Mouse (Mus musculus): ENCODE measurements around the gene Dhx40.
"Not testable (repeated sequence)": the region's sequence is repeated elsewhere in the genome, so short reads cannot be mapped to it uniquely, and the experiment has no call there.

Gene Dhx40

DNA sequence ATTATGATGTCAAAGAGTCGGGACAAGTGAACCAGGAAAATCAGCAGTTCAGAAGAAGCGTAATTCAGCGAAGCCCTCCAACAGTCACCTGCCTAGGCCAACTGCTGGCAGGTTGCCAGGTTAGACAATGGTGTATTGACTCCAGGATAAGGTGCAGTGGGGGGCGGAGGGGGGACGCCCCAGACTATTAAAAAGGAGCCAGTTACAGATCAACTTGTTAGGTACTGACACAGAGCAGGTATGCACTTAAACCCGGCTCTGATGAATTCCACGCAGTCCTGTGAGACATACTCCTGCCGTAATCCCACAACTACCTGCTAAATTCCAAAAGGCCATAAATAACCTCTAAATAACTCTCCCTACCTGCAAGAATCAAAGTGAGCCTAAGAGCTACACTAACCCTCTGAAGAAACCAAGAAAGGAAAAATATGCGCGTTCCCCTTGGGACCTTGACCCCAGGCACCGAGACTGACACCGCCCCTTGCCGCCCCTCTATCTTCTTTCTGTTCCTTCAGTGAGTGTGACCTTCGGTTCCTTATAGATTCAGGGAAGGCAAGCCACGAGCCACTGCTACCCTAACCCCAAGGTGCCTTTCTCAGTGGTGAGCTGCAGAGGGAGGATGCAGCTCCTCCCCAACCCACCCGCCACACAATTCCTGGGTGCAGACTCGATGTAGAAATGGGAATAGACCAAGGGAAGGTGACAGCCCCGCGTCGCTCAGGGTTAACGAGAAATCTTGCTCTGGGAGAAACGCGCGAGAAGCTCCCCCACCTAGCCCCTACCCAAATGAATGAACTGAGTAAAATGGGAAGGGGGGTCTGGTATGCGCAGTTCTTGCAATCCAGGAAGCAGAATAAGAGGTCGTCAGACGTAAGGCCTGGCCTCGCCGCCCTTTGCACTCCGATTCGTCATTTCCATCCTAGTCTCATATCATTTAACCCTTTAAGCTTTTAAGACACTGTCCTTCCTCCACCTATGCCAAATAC is 51.1 kb downstream of the Dhx40 start:
- in situ Hi-C loops (cut with MboI; ENCODE audit: low sequenced_read_pairs) = no loop called here

DNA sequence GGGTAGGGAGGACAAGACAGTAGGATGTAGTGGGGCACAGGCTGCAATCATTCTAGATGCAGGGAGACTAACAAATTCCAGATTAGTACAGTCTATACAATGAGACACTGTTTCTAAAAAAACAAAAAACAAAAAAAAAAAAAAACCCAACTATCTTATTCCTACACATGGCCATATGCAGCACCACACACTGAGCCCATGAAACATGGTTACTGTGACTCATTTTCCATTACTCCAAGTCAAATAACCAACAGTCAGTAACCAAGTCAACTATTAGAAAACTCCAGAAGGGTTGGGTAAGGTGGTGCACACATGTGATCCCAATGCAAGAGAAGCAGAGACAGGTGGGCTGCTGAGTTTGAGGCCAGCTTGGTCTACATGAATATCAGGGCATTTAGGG is 55.1 kb downstream of the Dhx40 start:
- in situ Hi-C loops (cut with MboI; ENCODE audit: low sequenced_read_pairs) = no loop called here

DNA sequence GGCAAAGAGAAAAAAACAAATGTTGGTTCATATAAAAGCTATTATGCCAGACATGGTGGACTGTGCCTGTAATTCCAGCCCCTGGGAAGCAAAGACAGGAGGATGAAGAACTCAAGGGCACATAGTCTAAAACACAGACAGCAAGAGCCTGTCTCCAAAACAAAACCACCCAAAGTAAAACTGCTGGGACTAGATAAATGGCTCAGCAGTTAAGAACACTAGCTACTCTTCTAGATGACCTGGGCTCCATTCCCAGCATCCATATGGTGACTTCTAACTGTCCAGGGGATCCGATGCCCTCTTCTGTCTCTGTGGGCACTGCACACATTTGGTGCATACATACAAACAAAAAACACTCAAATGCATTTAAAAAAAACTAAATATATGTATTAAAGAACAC is 56.5 kb downstream of the Dhx40 start:
- in situ Hi-C loops (cut with MboI; ENCODE audit: low sequenced_read_pairs) = no loop called here

DNA sequence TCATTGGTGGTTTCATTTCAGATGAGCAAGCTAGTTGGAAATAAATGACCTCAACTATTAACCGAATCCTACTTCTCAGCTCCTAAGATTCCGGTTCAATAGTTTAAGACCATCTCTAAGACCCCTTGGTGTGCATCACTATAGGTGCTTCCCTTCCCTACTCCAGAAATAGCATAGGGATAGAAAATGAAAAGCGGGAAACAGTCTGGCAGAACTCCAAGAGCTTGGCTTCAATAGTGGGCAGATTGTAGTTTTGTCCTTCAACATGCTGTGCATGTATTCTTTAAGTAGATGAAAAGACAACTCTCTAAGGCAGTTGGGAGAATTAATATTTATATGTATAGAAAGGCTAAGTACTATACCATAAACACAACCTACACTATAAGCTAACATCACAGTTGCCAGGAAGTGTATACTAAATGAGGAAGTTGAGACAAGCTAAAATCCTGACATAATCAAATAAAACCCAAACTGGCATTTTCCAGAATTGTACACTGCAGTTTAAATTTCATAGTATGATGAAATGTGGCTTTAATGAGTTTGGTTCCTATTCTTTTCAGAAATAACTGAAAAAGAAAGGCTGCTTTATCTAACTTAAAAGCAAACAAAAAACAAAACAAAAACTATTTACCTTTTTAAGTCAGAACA is 57.6 kb downstream of the Dhx40 start:
- in situ Hi-C loops (cut with MboI; ENCODE audit: low sequenced_read_pairs) = no loop called here

DNA sequence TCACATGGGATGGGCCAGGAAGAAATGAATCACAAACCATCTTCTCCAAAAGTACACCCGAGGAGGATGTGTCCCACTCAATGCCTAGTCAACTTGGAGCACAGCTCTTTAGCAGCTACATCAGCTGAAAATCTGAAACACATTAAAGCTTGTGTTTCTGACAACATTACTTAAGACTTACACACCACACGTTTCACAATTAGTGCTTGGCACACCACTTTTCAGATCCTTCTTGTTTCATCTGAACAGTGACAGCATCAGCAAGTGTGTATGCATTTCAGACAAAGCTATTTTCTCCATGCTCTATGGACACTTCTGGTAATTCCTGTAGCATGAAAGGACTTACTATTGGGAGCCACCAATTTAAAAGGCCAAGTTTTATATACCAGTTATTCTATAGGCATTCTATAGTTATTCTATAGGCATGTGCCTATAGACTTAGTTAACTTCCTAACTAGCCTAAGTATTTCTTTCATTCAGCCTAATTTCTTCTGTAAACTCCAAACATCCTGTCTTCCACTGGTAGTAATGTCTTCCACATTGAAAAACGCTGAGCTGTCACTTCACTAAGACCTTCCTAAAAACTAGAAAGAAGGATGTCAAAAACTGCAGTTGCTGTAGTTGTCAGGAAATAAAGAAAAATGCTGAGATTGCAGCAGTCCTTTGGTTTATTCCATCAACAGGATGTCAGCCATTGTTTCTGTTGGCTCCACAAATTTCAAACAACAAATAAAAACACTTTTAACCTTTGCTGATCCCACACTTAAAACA is 61.7 kb downstream of the Dhx40 start:
- in situ Hi-C loops (cut with MboI; ENCODE audit: low sequenced_read_pairs) = no loop called here

DNA sequence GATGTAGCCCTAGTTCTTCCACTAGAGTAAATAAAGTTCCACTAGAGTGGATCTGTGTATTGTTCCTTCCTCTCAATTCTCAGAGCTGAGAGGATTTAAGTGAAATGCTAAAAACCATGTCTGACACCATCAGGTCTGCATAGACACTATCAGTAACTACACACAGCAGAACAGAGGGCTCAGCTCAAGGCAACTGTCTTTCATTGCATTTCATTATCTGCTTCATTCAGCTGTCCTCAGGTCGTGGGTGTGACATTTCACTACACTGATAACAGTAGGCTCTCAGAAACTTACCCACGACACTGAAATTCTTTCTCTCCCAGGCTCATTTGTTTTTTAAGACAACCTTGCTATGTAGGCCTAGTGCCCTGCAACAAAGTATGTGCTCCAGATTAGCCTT is 64.9 kb downstream of the Dhx40 start:
- in situ Hi-C loops (cut with MboI; ENCODE audit: low sequenced_read_pairs) = no loop called here

DNA sequence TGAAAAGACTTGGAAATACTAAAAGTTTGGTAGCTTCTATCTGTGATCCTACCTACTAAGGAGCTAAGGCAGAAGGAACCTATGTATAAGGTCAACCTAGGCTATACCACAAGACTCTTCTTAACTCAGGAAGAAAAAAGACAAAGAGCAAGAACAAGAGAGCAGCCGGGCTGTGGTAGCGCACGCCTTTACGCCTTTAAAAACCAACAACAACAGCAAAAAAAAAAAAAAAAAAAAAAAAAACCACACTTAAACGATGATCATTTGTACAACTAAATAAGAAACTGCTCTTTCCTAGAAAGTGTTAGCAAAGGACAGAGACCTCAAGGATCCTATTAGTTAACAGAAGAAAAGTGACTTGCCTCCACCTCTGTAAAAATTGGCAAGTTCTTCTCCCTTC is 66.0 kb downstream of the Dhx40 start:
- in situ Hi-C loops (cut with MboI; ENCODE audit: low sequenced_read_pairs) = no loop called here

DNA sequence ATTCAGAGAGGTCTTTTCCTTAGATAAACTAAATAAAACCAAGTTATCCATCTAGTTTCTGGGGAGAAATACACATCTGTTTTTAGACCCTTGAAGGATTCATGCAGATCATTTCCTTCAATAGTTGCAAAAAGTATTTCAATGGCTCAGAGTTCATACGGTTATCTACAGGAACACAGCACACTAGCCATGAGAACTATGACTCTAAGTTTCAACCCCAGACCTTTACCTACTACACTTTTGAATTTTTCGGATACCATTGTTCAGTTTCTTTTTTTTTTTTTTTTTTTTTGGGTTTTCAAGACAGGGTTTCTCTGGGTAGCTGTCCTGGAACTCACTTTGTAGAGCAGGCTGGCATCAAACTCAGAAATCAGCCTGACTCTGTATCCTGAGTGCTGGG is 68.1 kb downstream of the Dhx40 start:
- in situ Hi-C loops (cut with MboI; ENCODE audit: low sequenced_read_pairs) = no loop called here

DNA sequence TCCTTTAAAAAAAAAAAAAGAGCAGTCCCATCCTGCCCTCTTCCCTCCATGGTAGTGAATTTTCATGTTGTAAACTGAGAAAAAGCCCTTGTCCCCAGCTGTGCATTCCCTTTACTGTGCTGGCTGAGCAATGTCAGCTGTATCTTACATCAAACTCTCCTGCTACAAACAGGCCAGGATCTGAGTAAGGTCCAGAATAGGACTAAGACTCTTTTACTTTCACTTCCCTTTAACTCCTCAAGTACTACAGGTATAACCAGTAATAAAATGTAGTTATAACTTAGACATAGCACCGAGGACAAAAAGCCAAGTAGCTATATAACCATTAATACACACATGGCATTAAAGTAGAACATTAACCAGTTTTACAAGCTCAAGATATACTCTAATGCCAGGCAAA is 68.6 kb downstream of the Dhx40 start:
- in situ Hi-C loops (cut with MboI; ENCODE audit: low sequenced_read_pairs) = no loop called here

DNA sequence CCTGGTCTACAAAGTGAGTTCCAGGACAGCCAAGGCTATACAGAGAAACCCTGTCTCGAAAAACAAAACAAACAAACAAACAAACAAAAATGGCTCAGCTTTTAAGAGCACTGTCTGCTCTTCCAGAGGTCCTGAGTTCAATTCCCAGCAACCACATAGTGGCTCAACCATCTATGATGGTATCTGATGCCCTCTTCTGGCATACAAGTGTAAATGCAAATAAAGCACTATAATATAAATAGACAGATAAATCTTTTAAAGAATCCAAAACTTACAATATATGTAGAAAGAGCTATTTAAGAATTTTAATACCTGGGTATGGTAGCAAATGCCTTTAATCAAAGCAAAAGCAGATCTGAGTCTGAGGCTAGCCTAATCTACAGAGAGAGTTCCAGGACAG is 69.2 kb downstream of the Dhx40 start:
- in situ Hi-C loops (cut with MboI; ENCODE audit: low sequenced_read_pairs) = not testable (repeated sequence)

DNA sequence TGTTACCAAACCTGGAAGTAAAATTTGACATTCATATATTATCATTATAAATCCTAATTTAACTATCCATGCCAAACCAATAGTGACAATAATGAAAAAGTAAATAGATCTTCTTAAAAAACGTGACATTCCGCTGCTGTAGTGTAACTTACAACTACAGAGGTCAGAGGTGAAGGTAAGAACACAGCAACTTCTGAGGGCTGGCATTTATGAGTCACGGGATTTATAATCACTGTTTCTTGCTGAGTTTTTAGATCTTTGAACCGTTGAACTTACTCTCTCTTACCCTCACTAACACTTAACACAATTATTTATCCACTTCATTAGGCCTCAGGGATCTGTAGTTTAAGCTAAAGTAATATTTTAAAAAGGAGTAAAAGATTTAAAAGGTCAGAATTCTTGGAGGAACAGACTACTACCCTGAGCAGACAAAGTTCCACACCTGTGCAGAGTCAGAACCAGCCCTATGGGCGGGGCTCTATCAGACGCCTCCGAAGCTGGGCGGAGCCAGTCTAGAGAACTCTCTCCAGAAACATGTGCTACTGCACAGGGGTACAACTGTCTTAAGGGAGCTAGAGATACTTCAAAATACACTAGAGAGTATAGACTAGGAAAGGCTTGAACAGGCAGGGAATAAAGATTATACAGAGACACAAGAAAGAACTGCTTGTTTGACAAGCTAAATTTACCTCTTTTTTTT is 70.1 kb downstream of the Dhx40 start:
- in situ Hi-C loops (cut with MboI; ENCODE audit: low sequenced_read_pairs) = no loop called here

DNA sequence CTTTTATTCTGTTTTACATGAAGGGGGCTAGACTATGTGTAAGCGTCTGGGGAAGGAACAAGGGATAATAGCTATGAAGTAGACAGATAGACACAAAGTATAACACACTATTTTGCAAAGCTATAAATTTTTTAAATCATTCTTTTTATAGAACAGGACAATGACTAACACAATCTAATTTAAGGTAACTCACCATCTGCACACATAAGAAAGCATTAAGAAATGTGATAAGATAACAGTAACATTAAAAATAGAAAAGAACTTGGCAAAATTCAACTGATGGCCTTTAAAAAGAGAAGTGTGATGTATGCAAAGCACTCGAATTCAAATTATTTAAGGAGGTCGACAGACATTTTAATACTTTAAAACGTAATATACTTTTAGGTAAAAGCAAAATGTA is 72.6 kb downstream of the Dhx40 start:
- in situ Hi-C loops (cut with MboI; ENCODE audit: low sequenced_read_pairs) = no loop called here

DNA sequence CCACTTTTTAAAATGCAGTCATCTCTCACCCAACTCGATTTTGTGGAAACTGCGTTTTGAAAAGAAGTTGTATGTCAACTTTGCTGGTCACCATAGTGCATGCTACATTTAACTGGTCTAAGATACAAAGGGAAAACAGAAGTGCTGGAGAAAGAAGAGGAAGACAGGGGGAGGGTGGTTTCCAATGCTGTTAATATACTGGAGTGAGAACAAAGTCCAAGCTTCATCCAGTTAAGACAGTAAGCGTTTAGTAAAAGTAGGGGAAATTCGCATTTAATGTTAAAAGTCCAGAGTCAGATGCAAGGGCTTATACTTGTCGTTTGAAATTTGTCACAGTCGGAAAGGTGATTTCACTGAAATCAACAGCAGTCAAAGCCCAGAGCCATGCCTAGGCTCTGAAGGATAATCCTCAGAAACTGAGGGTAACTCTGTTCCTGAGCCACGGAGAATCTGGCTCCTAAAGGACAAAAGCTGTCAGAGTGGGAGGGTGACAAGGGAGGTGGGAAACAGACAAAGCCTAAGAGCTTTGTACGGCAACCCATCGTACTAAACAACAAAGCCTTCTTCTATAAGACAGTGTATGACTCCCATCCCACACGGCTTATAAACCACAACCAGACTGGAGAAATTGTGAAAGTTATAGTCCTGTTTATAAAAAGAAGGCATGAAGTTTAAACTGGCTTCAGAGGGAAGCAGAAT is 73.2 kb downstream of the Dhx40 start:
- in situ Hi-C loops (cut with MboI; ENCODE audit: low sequenced_read_pairs) = no loop called here

DNA sequence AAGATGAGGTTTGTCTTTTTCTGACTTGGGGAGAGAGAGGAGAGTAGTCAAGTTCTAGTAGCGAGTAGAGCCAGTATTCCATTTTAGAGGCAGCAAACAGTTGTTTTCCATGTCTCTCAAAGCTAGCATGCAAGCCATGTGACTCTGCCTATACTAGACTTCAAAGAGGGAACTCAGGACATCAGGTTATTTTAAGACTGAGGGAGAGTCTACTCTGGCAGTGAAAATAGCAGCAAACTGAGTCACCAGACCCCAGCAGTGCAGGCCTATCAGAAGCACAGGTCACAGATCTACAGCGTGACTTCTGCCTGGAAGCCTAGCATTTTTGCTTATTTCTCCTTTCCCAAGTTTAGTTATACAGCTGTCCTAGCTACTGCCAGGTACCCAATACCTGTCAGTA is 76.1 kb downstream of the Dhx40 start:
- in situ Hi-C loops (cut with MboI; ENCODE audit: low sequenced_read_pairs) = no loop called here

DNA sequence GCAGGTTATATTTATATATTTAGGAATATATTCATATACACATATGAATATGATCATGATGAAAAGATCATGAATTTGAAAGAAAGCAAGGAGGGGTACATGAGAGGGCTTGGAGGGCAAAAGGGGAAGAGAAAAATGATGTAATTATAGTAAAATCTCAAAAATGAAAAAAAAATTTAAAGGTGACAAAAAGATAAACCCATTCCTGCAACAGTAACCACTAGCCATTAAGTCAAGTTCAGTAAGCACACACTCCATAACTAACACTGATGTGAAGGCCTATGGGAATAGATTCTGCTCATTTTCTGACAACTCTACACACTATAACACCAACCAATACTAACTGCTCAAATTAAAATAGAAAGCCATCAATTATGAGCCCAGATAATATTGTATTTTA is 81.9 kb downstream of the Dhx40 start:
- in situ Hi-C loops (cut with MboI; ENCODE audit: low sequenced_read_pairs) = no loop called here

DNA sequence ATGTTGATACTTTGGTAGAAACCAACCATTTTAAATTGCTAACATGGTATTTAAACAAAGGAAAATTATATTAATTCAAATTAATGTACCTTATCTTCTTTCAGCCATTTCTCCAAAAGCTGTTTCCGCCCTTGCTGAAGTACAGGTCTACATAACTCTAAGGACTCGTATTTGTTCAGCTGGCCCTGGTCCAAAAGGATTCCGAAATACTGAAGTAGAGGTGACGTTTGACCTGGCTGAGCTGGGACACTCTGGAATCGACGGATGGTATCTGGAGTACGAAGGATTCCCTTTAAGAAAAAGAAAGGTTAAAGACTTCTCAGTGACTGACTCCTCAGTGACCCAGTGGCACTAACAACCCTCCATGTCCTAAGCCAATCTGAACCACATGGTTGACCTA is 82.6 kb downstream of the Dhx40 start:
- in situ Hi-C loops (cut with MboI; ENCODE audit: low sequenced_read_pairs) = no loop called here

DNA sequence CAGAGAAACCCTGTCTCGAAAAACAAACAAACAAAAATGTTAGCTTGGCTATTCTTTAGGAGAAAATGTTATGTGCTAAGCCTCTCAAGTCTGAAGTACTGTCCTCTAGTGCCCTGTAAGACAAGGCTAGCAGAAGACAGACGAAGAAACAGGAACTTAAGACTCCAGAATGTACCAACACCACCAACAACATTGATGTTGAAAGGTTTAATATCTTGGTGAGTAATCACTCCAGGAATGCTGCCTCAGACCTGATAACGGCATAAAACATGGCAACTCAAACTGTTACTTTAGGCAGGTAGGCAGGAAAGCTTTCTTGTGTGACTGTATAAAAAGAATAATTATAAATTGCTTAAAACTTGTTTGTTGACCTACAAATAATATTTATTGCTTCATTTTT is 83.5 kb downstream of the Dhx40 start:
- in situ Hi-C loops (cut with MboI; ENCODE audit: low sequenced_read_pairs) = no loop called here

DNA sequence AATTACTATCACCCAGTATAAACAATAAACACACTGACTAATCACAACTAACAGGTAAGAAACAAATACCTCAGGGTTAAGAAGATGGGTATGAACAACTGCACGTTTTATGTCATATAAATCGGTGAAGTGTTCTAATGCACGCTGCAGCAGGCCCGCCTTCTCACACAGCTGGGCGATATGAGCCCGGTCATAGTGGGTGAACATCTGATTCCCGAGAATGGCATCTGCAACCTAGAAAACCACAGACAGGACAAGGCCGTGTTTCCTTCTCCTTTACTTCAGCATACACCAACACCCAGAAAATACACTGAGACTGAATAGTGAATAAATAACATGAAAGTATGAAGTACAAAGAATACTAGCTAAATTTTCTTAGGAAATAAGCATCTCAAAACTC is 88.2 kb downstream of the Dhx40 start:
- in situ Hi-C loops (cut with MboI; ENCODE audit: low sequenced_read_pairs) = no loop called here

Measured in CH12F3 (cell line).